Mouse (Mus musculus) activated CD4-positive, CD25-positive, alpha-beta regulatory T cell, adult 9 weeks (primary cell): ENCODE results near the gene Fbn1. TPM values are rescaled to one million over a fixed set of nuclear protein-coding genes. Genes with fewer than 3 reads are reported as not detected.

Source experiments
- polyA plus RNA-seq: library from polyadenylated mRNA; unstranded; fragments of 100-300 nt; shearing (Covaris generic); gene quantifications from one replicate; pipeline ENCODE4 v1.2.1, GENCODE M21; 2017

Gene Fbn1
- not detected for polyA plus RNA-seq

DNA sequence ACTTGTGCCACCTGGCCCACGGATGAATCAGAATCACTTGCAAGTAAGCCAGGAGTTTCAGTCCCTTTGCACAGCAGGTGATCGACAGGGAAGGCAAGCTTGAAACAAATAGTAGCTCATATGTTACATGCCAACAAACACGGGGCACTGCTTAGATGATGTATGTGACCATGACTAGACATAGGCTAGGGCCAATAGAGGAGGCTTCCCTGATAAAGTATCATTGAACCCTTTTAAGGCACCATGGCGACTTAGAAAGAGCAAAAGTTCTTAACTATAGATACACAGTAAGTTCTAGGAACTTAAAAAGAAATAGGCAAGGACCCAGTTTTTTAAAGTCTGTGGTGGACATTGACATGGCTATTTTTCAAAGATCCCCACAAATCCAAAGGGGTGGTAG is at the start of gene Fbn1:
Gene Fbn1, minus strand, starts transcription at position 101 of the 400 bp plus-strand sequence.

DNA sequence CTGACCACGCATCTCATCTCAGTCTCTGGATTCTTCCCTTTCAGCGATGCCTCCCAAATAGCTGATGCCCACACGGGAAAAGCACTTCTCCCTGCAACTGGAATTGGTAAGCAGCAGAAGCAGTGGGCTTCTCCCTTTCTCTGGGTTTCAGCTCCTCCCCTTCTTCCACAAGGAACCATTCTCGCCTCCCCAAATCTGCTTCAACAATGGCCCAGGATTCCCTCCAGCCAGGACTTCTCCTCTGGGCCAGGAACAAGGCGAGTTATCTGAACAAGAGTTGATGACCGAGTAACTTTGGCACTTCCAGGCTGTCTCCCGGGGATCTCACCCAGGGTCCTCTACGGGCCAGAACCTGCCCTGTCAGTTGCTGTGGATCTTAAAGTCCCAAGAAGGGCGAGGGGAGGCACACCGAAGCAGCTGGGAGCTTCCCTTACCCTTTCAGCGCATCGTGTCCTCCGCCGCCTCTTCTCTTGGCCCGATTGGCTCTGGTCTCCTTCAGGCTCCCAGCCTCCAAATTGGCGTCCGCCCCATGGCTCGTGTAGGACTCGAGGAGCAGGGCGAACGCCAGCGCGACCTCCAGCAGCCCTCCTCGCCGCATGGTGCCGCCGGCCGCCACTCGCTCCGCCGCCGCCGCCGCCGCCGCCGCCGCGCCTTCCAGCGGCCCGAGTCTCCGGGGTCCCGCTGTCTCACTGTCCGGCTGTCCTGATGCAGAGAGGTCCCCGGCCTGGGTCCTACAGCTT is 2.6 kb downstream of the Fbn1 start, which contains the start of gene Gm9913:
Gene Gm9913, plus strand, starts transcription at position 84 of the 740 bp plus-strand sequence.

Other genes with a start within 250 kb of the Fbn1 start
- gene Gm9913, start 2.9 kb downstream of the Fbn1 start, polyA plus RNA-seq: not detected
- gene Cep152, start 117.1 kb upstream of the Fbn1 start, polyA plus RNA-seq: 13.5 TPM
- gene Eid1, start 165.1 kb upstream of the Fbn1 start, polyA plus RNA-seq: 17.2 TPM
- 0.17 TPM for gene Shc4, start 216.2 kb upstream of the Fbn1 start, polyA plus RNA-seq